Mouse (Mus musculus) c-Kit-positive CD71-negative TER-119-negative erythroid progenitor cells, embryonic 14.5 days (primary cell): ENCODE results near the gene Egfr.

Experiments used
- DNase-seq: peaks from one replicate; pipeline ENCODE4 v3.0.0-alpha.2; 2013; ENCODE audit warnings: low read depth

Egfr gene

DNA sequence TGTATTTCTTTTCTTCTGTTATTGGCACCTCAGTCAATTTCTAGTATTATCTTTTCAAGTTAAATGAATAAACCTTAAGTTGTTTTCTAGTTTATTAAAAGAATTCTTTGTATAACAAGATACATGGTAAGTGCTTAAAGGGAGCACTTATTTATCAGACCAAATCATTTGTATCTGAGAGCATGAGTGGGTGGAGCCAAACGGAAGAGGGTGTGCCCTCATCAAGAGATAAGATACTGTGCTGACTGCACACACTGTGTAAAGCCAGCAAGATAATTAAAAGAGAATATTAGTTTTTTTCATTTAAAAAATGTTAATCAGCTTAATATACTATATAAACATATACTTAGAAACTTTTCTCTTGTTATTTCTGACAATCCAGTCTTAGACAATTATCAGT is 206.5 kb downstream of the Egfr start:
- no peak for DNase-seq
